Mouse (Mus musculus): ENCODE results near the gene Rab6b. TPM values are rescaled to one million over a fixed set of nuclear protein-coding genes. Genes with fewer than 3 reads are reported as not detected.

The Rab6b gene
- polyA plus RNA-seq, 1 experiment: 199 TPM

GRCm38 (mm10) chr9:103229037-103229867 lies 117.7 kb downstream of the Rab6b start:
- 87% methylated on average over 15 of the region's 15 CpGs for WGBS
- H3K4me3 ChIP-seq (replicated peaks; ENCODE audit: insufficient read depth, low read depth, low read length): peak overlapping the region; percentile 0

GRCm38 (mm10) chr9:103230151-103230951 lies 118.8 kb downstream of the Rab6b start, which contains the start of the genes Gm20425 and Trf:
TSS of gene Gm20425 (minus strand) at chr9:103230307.
TSS of gene Trf (minus strand) at chr9:103230444.
- peak; percentile 39 to 51 for DNase-seq
- WGBS: 26% methylated on average over 29 of the region's 29 CpGs
- H3K27ac ChIP-seq (ENCODE audit: insufficient read depth, low read length): peak within 1 kb of the TSS; percentile 31; the same call in 1 of the 2 replicates
- peak within 1 kb of the TSS; percentile 29 for H3K4me3 ChIP-seq (replicated peaks; ENCODE audit: insufficient read depth, low read depth, low read length)
- H3K4me1 ChIP-seq (ENCODE audit: control insufficient read depth, insufficient read depth, low read length): peaks cover 3% of the 10 kb centered on the region; the same call in 1 of the 2 replicates
- TF ChIP-seq CTCF (IDR thresholded peaks at IDR 0.05; ENCODE audit: borderline replicate concordance, insufficient read depth, low read depth, low read length): no peak
- 0 out of 2 replicates have a peak, but pooled peaks have one; percentile 21 for TF ChIP-seq POLR2A (IDR thresholded peaks at IDR 0.05; ENCODE audit: borderline replicate concordance, insufficient read depth, low read length)
- H3K27me3 ChIP-seq (ENCODE audit: control insufficient read depth, insufficient read depth, low read length): no peaks in the 10 kb centered on the region

More at GRCm38 (mm10) chr9:103229037-103229867, 117.7 kb downstream of the Rab6b start:
- TF ChIP-seq POLR2A (IDR thresholded peaks at IDR 0.05; ENCODE audit: borderline replicate concordance, insufficient read depth, low read length) (no peak), CTCF (IDR thresholded peaks at IDR 0.05; ENCODE audit: borderline replicate concordance, insufficient read depth, low read depth, low read length) (no peak)
- peak overlapping the region; percentile 31; the same call in 1 of the 2 replicates for H3K27ac ChIP-seq (ENCODE audit: insufficient read depth, low read length)
- H3K4me1 ChIP-seq (ENCODE audit: control insufficient read depth, insufficient read depth, low read length): peaks cover 3% of the 10 kb centered on the region; the same call in 1 of the 2 replicates
- H3K27me3 ChIP-seq (ENCODE audit: control insufficient read depth, insufficient read depth, low read length): no peaks in the 10 kb centered on the region
- no peak for DNase-seq

- H3K4me3 ChIP-seq (replicated peaks; ENCODE audit: insufficient read depth, low read depth, low read length): no peak overlapping the region
- H3K27me3 ChIP-seq (ENCODE audit: control insufficient read depth, insufficient read depth, low read length): no peaks in the 10 kb centered on the region
- no peak overlapping the region for H3K27ac ChIP-seq (ENCODE audit: insufficient read depth, low read length)
- TF ChIP-seq POLR2A (IDR thresholded peaks at IDR 0.05; ENCODE audit: borderline replicate concordance, insufficient read depth, low read length): no peak
- no peak for TF ChIP-seq CTCF (IDR thresholded peaks at IDR 0.05; ENCODE audit: borderline replicate concordance, insufficient read depth, low read depth, low read length)
- H3K4me1 ChIP-seq (ENCODE audit: control insufficient read depth, insufficient read depth, low read length): peaks cover 3% of the 10 kb centered on the region; the same call in 1 of the 2 replicates
- DNase-seq: no peak
- WGBS: 87% methylated on average over 7 of the region's 7 CpGs
Observed at GRCm38 (mm10) chr9:103232232-103233005, 120.8 kb downstream of the Rab6b start.

GRCm38 (mm10) chr9:103233006-103233395 lies 121.4 kb downstream of the Rab6b start:
- no peak overlapping the region for H3K4me3 ChIP-seq (replicated peaks; ENCODE audit: insufficient read depth, low read depth, low read length)
- peaks cover 3% of the 10 kb centered on the region; the same call in 1 of the 2 replicates for H3K4me1 ChIP-seq (ENCODE audit: control insufficient read depth, insufficient read depth, low read length)
- H3K27ac ChIP-seq (ENCODE audit: insufficient read depth, low read length): no peak overlapping the region; the same call in 1 of the 2 replicates
- H3K27me3 ChIP-seq (ENCODE audit: control insufficient read depth, insufficient read depth, low read length): no peaks in the 10 kb centered on the region
- DNase-seq: no peak
- TF ChIP-seq POLR2A (IDR thresholded peaks at IDR 0.05; ENCODE audit: borderline replicate concordance, insufficient read depth, low read length) (no peak), CTCF (IDR thresholded peaks at IDR 0.05; ENCODE audit: borderline replicate concordance, insufficient read depth, low read depth, low read length) (no peak)
- 81% methylated on average over 7 of the region's 7 CpGs for WGBS

- TF ChIP-seq CTCF (IDR thresholded peaks at IDR 0.05; ENCODE audit: borderline replicate concordance, insufficient read depth, low read depth, low read length) (no peak), POLR2A (IDR thresholded peaks at IDR 0.05; ENCODE audit: borderline replicate concordance, insufficient read depth, low read length) (no peak)
- H3K27ac ChIP-seq (ENCODE audit: insufficient read depth, low read length): peak overlapping the region; percentile 38; the same call in 1 of the 2 replicates
- H3K4me3 ChIP-seq (replicated peaks; ENCODE audit: insufficient read depth, low read depth, low read length): no peak overlapping the region
- DNase-seq: no peak
- H3K4me1 ChIP-seq (ENCODE audit: control insufficient read depth, insufficient read depth, low read length): peaks cover 3% of the 10 kb centered on the region; the same call in 1 of the 2 replicates
- H3K27me3 ChIP-seq (ENCODE audit: control insufficient read depth, insufficient read depth, low read length): no peaks in the 10 kb centered on the region
- 58% methylated on average over 7 of the region's 7 CpGs for WGBS
Observed at GRCm38 (mm10) chr9:103234059-103234458, 122.5 kb downstream of the Rab6b start.

GRCm38 (mm10) chr9:103234565-103235165 lies 123.1 kb downstream of the Rab6b start:
- TF ChIP-seq POLR2A (IDR thresholded peaks at IDR 0.05; ENCODE audit: borderline replicate concordance, insufficient read depth, low read length) (no peak), CTCF (IDR thresholded peaks at IDR 0.05; ENCODE audit: borderline replicate concordance, insufficient read depth, low read depth, low read length) (no peak)
- DNase-seq: peak; percentile 18 to 19
- Histone ChIP-seq H3K27ac (ENCODE audit: insufficient read depth, low read length) (peak overlapping the region; percentile 38; the same call in 1 of the 2 replicates), H3K27me3 (ENCODE audit: control insufficient read depth, insufficient read depth, low read length) (no peaks in the 10 kb centered on the region), H3K4me3 (replicated peaks; ENCODE audit: insufficient read depth, low read depth, low read length) (no peak overlapping the region), H3K4me1 (ENCODE audit: control insufficient read depth, insufficient read depth, low read length) (peaks cover 3% of the 10 kb centered on the region; the same call in 1 of the 2 replicates)
- 49% methylated on average over 7 of the region's 7 CpGs for WGBS

Other genes with a start within 250 kb of the Rab6b start
- gene Slco2a1, start 123.1 kb upstream of the Rab6b start, polyA plus RNA-seq (2012; rRNA removed): 3.6 and 5.3 TPM in 2 replicates
- 48.8 and 51.5 TPM in 2 replicates for gene Srprb, start 90.3 kb downstream of the Rab6b start, polyA plus RNA-seq (2012; rRNA removed)
- gene Gm20425, start 118.5 kb downstream of the Rab6b start, polyA plus RNA-seq (2012; rRNA removed): 0.39 TPM in 1 of 2 replicates, not detected in the other
- 936 and 1,078 TPM in 2 replicates for gene Trf, start 118.7 kb downstream of the Rab6b start, polyA plus RNA-seq (2012; rRNA removed)
- gene 1300017J02Rik, start 193.3 kb downstream of the Rab6b start, polyA plus RNA-seq (2012; rRNA removed): 0.69 and 0.71 TPM in 2 replicates
- 14.0 and 14.1 TPM in 2 replicates for gene Topbp1, start 193.4 kb downstream of the Rab6b start, polyA plus RNA-seq (2012; rRNA removed)